Mouse (Mus musculus): ENCODE data around the gene Tdrd1. TPM values are rescaled to one million over a fixed set of nuclear protein-coding genes. Genes with fewer than 3 reads are reported as not detected.

Tdrd1 gene
- total and polyA plus RNA-seq, 3 experiments: not detected

GRCm38 (mm10) chr19:56807122-56807521, 18.9 kb upstream of the Tdrd1 start:
- TF ChIP-seq UBTF (IDR thresholded peaks at IDR 0.05; ENCODE audit: borderline replicate concordance, insufficient read depth, low read depth, low read length) (no peak), POLR2AphosphoS2 (IDR thresholded peaks at IDR 0.05; ENCODE audit: low read length) (no peak), GATA1 (IDR thresholded peaks at IDR 0.05; ENCODE audit: low read depth, low read length) (no peak), TCF12 (IDR thresholded peaks at IDR 0.05; ENCODE audit: low read depth, low read length) (no peak), ZNF384 (IDR thresholded peaks at IDR 0.05; ENCODE audit: low read depth, low read length) (no peak), MYB (IDR thresholded peaks at IDR 0.05; ENCODE audit: low read depth, low read length) (no peak), MYC (IDR thresholded peaks at IDR 0.05; ENCODE audit: low read depth, low read length) (no peak), ZC3H11A (IDR thresholded peaks at IDR 0.05; ENCODE audit: low read depth, low read length) (no peak), MAFK (IDR thresholded peaks at IDR 0.05; ENCODE audit: borderline replicate concordance, low read depth, low read length) (no peak), RCOR1 (IDR thresholded peaks at IDR 0.05; ENCODE audit: low read depth, low read length) (no peak)
- Histone ChIP-seq H3K9ac (ENCODE audit: control insufficient read depth, low read depth, low read length, poor library complexity, severe bottlenecking) (no peak overlapping the region), H3K36me3 (ENCODE audit: control insufficient read depth in 1 of 2, insufficient read depth in 2 of 2, low read length in 2 of 2) (peaks cover 23 to 24% of the 10 kb centered on the region in 2 experiments; a peak in 3 of 4 replicates), H3K27ac (ENCODE audit: control insufficient read depth, low read depth, low read length) (no peak overlapping the region), H3K79me2 (ENCODE audit: control insufficient read depth, insufficient read depth, low read length, poor library complexity) (peaks cover 2% of the 10 kb centered on the region; the same call in 1 of the 2 replicates), H3K27me3 (ENCODE audit: control insufficient read depth in 1 of 2, insufficient read depth in 2 of 2, low read length in 2 of 2) (no peaks in the 10 kb centered on the region), H3K4me1 (ENCODE audit: control insufficient read depth in 1 of 2, insufficient read depth in 2 of 2, low read length in 2 of 2) (peaks cover 17 to 19% of the 10 kb centered on the region in 2 experiments), H3K4me3 (ENCODE audit: control insufficient read depth in 1 of 2, insufficient read depth in 1 of 2, low read depth in 2 of 2, low read length in 2 of 2) (no peak overlapping the region), H3K9me3 (replicated peaks; ENCODE audit: insufficient read depth, low read length) (no peaks in the 10 kb centered on the region)
- DNase-seq (ENCODE audit: low read depth, low spot score): no peak

GRCm38 (mm10) chr19:56808771-56809170, 17.2 kb upstream of the Tdrd1 start:
- Histone ChIP-seq H3K4me3 (ENCODE audit: control insufficient read depth in 1 of 2, insufficient read depth in 1 of 2, low read depth in 2 of 2, low read length in 2 of 2) (no peak overlapping the region), H3K27me3 (ENCODE audit: control insufficient read depth in 1 of 2, insufficient read depth in 2 of 2, low read length in 2 of 2) (no peaks in the 10 kb centered on the region), H3K27ac (ENCODE audit: control insufficient read depth, low read depth, low read length) (no peak overlapping the region), H3K9me3 (replicated peaks; ENCODE audit: insufficient read depth, low read length) (no peaks in the 10 kb centered on the region), H3K9ac (ENCODE audit: control insufficient read depth, low read depth, low read length, poor library complexity, severe bottlenecking) (no peak overlapping the region), H3K4me1 (ENCODE audit: control insufficient read depth in 1 of 2, insufficient read depth in 2 of 2, low read length in 2 of 2) (peaks cover 9 to 12% of the 10 kb centered on the region in 2 experiments), H3K79me2 (ENCODE audit: control insufficient read depth, insufficient read depth, low read length, poor library complexity) (peaks cover 2% of the 10 kb centered on the region; the same call in 1 of the 2 replicates), H3K36me3 (ENCODE audit: control insufficient read depth in 1 of 2, insufficient read depth in 2 of 2, low read length in 2 of 2) (peaks cover 19 to 31% of the 10 kb centered on the region in 2 experiments)
- TF ChIP-seq TAL1 (IDR thresholded peaks at IDR 0.05; ENCODE audit: low read length): no peak
- no peak for TF ChIP-seq NRF1 (IDR thresholded peaks at IDR 0.05; ENCODE audit: insufficient read depth, low read depth, low read length, poor library complexity, severe bottlenecking)
- peak; percentile 34; the same call in 1 of the 2 replicates for TF ChIP-seq SIN3A (IDR thresholded peaks at IDR 0.05; ENCODE audit: low read length)
- no peak for TF ChIP-seq EP300 (IDR thresholded peaks at IDR 0.05; ENCODE audit: low read depth in 1 of 2, low read length in 2 of 2)
- no peak for TF ChIP-seq ETS1 (IDR thresholded peaks at IDR 0.05; ENCODE audit: low read depth, low read length)
- 0 out of 2 replicates have a peak, but pooled peaks have one; percentile 6 for TF ChIP-seq ZC3H11A (IDR thresholded peaks at IDR 0.05; ENCODE audit: low read depth, low read length)
- no peak for TF ChIP-seq ZKSCAN1 (IDR thresholded peaks at IDR 0.05; ENCODE audit: low read depth, low read length)
- no peak for TF ChIP-seq TCF12 (IDR thresholded peaks at IDR 0.05; ENCODE audit: low read depth, low read length)
- no peak for TF ChIP-seq NELFE (IDR thresholded peaks at IDR 0.05; ENCODE audit: low read depth, low read length)
- no peak for TF ChIP-seq CHD2 (IDR thresholded peaks at IDR 0.05; ENCODE audit: low read length)
- TF ChIP-seq SMC3 (IDR thresholded peaks at IDR 0.05; ENCODE audit: low read depth, low read length): peak; percentile 37; the same call in 1 of the 2 replicates
- peak; percentile 60 to 66 (median 61) for TF ChIP-seq CTCF (IDR thresholded peaks at IDR 0.05 in 2 of 3, conservative IDR thresholded peaks at IDR 0.05 in 1 of 3; ENCODE audit: control insufficient read depth in 1 of 3, insufficient read depth in 1 of 3, low read depth in 2 of 3, low read length in 3 of 3, poor library complexity in 1 of 3, severe bottlenecking in 1 of 3)
- no peak for TF ChIP-seq MAZ (IDR thresholded peaks at IDR 0.05; ENCODE audit: low read depth, low read length)
- peak; percentile 30 for TF ChIP-seq RAD21 (IDR thresholded peaks at IDR 0.05; ENCODE audit: low read depth, low read length)
- DNase-seq (ENCODE audit: low read depth, low spot score): peak; percentile 38

Measured in MEL (cell line).